Mouse (Mus musculus): ENCODE data around the gene Xkrx. TPM values are rescaled to one million over a fixed set of nuclear protein-coding genes. Genes with fewer than 3 reads are reported as not detected.

The Xkrx gene
- total and polyA plus RNA-seq, 3 experiments, result 0.38 TPM; not detected in 2

DNA sequence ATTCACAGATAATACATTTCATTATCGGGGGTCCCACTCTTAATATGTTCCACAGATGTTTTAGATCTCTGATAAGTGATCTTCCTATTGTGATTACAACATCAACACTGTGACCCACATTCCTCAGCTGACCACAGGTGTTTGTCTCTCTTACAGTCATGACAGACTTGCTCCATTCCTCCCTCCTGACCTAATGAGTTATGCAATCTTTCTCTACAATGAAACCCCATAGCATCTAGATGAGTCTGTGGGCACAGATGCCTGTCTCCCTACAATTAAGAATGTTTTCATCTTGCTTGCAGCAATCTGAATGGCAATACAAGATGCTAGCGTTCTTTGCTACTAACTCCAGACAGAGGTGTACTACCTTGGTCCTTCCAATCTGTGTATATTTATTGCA is 1.4 kb downstream of the Xkrx start:
- no peaks in the 10 kb centered on the region for H3K27me3 ChIP-seq (ENCODE audit: control insufficient read depth in 1 of 2, insufficient read depth in 2 of 2, low read length in 2 of 2)
- H3K4me1 ChIP-seq (ENCODE audit: control insufficient read depth in 1 of 2, insufficient read depth in 2 of 2, low read length in 2 of 2), result peaks cover 0 to 8% of the 10 kb centered on the region in 2 experiments; a peak in 2 of 4 replicates
- TF ChIP-seq MAZ (IDR thresholded peaks at IDR 0.05; ENCODE audit: low read depth, low read length) (no peak), POLR2AphosphoS2 (IDR thresholded peaks at IDR 0.05; ENCODE audit: low read length) (no peak), MAX (IDR thresholded peaks at IDR 0.05; ENCODE audit: low read length) (no peak), POLR2AphosphoS5 (IDR thresholded peaks at IDR 0.05; ENCODE audit: borderline replicate concordance, low read depth, low read length) (no peak), CTCF (IDR thresholded peaks at IDR 0.05 in 2 of 3, conservative IDR thresholded peaks at IDR 0.05 in 1 of 3; ENCODE audit: control insufficient read depth in 1 of 3, insufficient read depth in 1 of 3, low read depth in 2 of 3, low read length in 3 of 3, poor library complexity in 1 of 3, severe bottlenecking in 1 of 3) (no peak), MEF2A (IDR thresholded peaks at IDR 0.05; ENCODE audit: extremely low read depth, insufficient replicate concordance, low read depth, low read length, poor library complexity, severe bottlenecking) (no peak), MYB (IDR thresholded peaks at IDR 0.05; ENCODE audit: low read depth, low read length) (no peak), GABPA (IDR thresholded peaks at IDR 0.05; ENCODE audit: low read depth, low read length) (no peak), CHD2 (IDR thresholded peaks at IDR 0.05; ENCODE audit: low read length) (no peak), ZKSCAN1 (IDR thresholded peaks at IDR 0.05; ENCODE audit: low read depth, low read length) (no peak), CHD1 (IDR thresholded peaks at IDR 0.05; ENCODE audit: low read depth, low read length) (no peak), E2F4 (IDR thresholded peaks at IDR 0.05; ENCODE audit: borderline replicate concordance, low read depth, low read length) (no peak), SIN3A (IDR thresholded peaks at IDR 0.05; ENCODE audit: low read length) (no peak), NRF1 (IDR thresholded peaks at IDR 0.05; ENCODE audit: insufficient read depth, low read depth, low read length, poor library complexity, severe bottlenecking) (no peak), USF1 (IDR thresholded peaks at IDR 0.05; ENCODE audit: low read depth, low read length) (no peak)
- no peak overlapping the region for H3K9ac ChIP-seq (ENCODE audit: control insufficient read depth, low read depth, low read length, poor library complexity, severe bottlenecking)
- H3K79me2 ChIP-seq (ENCODE audit: control insufficient read depth, insufficient read depth, low read length, poor library complexity), result no peaks in the 10 kb centered on the region
- DNase-seq (ENCODE audit: low read depth, low spot score), result no peak
- no peaks in the 10 kb centered on the region for H3K9me3 ChIP-seq (replicated peaks; ENCODE audit: insufficient read depth, low read length)
- H3K4me3 ChIP-seq (ENCODE audit: control insufficient read depth in 1 of 2, insufficient read depth in 1 of 2, low read depth in 2 of 2, low read length in 2 of 2), result no peak overlapping the region
- peaks cover 0 to 4% of the 10 kb centered on the region in 2 experiments; a peak in 2 of 4 replicates for H3K36me3 ChIP-seq (ENCODE audit: control insufficient read depth in 1 of 2, insufficient read depth in 2 of 2, low read length in 2 of 2)
- H3K27ac ChIP-seq (ENCODE audit: control insufficient read depth, low read depth, low read length), result no peak overlapping the region

DNA sequence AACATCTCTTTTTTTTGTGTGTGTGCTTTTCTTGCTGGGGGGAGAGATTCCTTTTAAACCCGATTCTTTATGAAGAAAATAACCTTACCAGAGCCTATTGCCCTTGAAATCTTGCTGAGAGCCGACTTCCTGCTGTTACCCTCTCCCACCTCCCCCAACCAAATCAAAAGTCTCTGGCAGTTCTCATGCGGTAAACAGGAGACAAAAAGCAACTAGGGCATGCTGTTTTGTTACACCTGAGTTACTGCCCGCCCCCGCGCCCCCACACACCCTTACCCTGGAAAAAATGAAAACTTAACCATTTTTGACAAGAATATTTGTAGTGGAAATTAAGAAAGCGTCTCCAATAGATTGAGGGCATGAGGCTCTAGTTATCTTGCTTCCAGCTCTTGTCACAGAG is 3.7 kb downstream of the Xkrx start:
- TF ChIP-seq USF1 (IDR thresholded peaks at IDR 0.05; ENCODE audit: low read depth, low read length), result no peak
- no peak for TF ChIP-seq GABPA (IDR thresholded peaks at IDR 0.05; ENCODE audit: low read depth, low read length)
- TF ChIP-seq MAFK (IDR thresholded peaks at IDR 0.05; ENCODE audit: borderline replicate concordance, low read depth, low read length), result no peak
- TF ChIP-seq ETS1 (IDR thresholded peaks at IDR 0.05; ENCODE audit: low read depth, low read length), result no peak
- no peak for TF ChIP-seq ZKSCAN1 (IDR thresholded peaks at IDR 0.05; ENCODE audit: low read depth, low read length)
- TF ChIP-seq JUND (IDR thresholded peaks at IDR 0.05; ENCODE audit: low read depth, low read length), result no peak
- TF ChIP-seq SMC3 (IDR thresholded peaks at IDR 0.05; ENCODE audit: low read depth, low read length), result no peak
- TF ChIP-seq RAD21 (IDR thresholded peaks at IDR 0.05; ENCODE audit: low read depth, low read length), result no peak
- TF ChIP-seq RCOR1 (IDR thresholded peaks at IDR 0.05; ENCODE audit: low read depth, low read length), result no peak
- no peak for TF ChIP-seq MEF2A (IDR thresholded peaks at IDR 0.05; ENCODE audit: extremely low read depth, insufficient replicate concordance, low read depth, low read length, poor library complexity, severe bottlenecking)
- no peak for TF ChIP-seq POLR2AphosphoS2 (IDR thresholded peaks at IDR 0.05; ENCODE audit: low read length)
- TF ChIP-seq TBP (IDR thresholded peaks at IDR 0.05; ENCODE audit: low read depth, low read length), result no peak
- TF ChIP-seq NRF1 (IDR thresholded peaks at IDR 0.05; ENCODE audit: insufficient read depth, low read depth, low read length, poor library complexity, severe bottlenecking), result no peak
- no peak for TF ChIP-seq EP300 (IDR thresholded peaks at IDR 0.05; ENCODE audit: low read depth in 1 of 2, low read length in 2 of 2)
- TF ChIP-seq TCF12 (IDR thresholded peaks at IDR 0.05; ENCODE audit: low read depth, low read length), result no peak
- TF ChIP-seq MYB (IDR thresholded peaks at IDR 0.05; ENCODE audit: low read depth, low read length), result no peak
- no peak for TF ChIP-seq E2F4 (IDR thresholded peaks at IDR 0.05; ENCODE audit: borderline replicate concordance, low read depth, low read length)
- TF ChIP-seq GATA1 (IDR thresholded peaks at IDR 0.05; ENCODE audit: low read depth, low read length), result no peak
- TF ChIP-seq MYC (IDR thresholded peaks at IDR 0.05; ENCODE audit: low read depth, low read length), result no peak
- no peak overlapping the region for H3K9ac ChIP-seq (ENCODE audit: control insufficient read depth, low read depth, low read length, poor library complexity, severe bottlenecking)
- DNase-seq (ENCODE audit: low read depth, low spot score), result no peak
- no peaks in the 10 kb centered on the region for H3K79me2 ChIP-seq (ENCODE audit: control insufficient read depth, insufficient read depth, low read length, poor library complexity)
- no peaks in the 10 kb centered on the region for H3K9me3 ChIP-seq (replicated peaks; ENCODE audit: insufficient read depth, low read length)
- H3K4me1 ChIP-seq (ENCODE audit: control insufficient read depth in 1 of 2, insufficient read depth in 2 of 2, low read length in 2 of 2), result peaks cover 0 to 8% of the 10 kb centered on the region in 2 experiments; a peak in 2 of 4 replicates
- H3K36me3 ChIP-seq (ENCODE audit: control insufficient read depth in 1 of 2, insufficient read depth in 2 of 2, low read length in 2 of 2), result peaks cover 0 to 4% of the 10 kb centered on the region in 2 experiments; a peak in 2 of 4 replicates
- no peaks in the 10 kb centered on the region for H3K27me3 ChIP-seq (ENCODE audit: control insufficient read depth in 1 of 2, insufficient read depth in 2 of 2, low read length in 2 of 2)
- no peak overlapping the region for H3K4me3 ChIP-seq (ENCODE audit: control insufficient read depth in 1 of 2, insufficient read depth in 1 of 2, low read depth in 2 of 2, low read length in 2 of 2)
- H3K27ac ChIP-seq (ENCODE audit: control insufficient read depth, low read depth, low read length), result no peak overlapping the region

Measured in MEL (cell line).